Mouse (Mus musculus): ENCODE measurements at regions not wholly inside any gene's neighbourhood (a gene's known extent, or its start where the extent isn't known, plus 50 kb on each side); places are given as distances from the start of the nearest gene placed in this dataset.

DNA sequence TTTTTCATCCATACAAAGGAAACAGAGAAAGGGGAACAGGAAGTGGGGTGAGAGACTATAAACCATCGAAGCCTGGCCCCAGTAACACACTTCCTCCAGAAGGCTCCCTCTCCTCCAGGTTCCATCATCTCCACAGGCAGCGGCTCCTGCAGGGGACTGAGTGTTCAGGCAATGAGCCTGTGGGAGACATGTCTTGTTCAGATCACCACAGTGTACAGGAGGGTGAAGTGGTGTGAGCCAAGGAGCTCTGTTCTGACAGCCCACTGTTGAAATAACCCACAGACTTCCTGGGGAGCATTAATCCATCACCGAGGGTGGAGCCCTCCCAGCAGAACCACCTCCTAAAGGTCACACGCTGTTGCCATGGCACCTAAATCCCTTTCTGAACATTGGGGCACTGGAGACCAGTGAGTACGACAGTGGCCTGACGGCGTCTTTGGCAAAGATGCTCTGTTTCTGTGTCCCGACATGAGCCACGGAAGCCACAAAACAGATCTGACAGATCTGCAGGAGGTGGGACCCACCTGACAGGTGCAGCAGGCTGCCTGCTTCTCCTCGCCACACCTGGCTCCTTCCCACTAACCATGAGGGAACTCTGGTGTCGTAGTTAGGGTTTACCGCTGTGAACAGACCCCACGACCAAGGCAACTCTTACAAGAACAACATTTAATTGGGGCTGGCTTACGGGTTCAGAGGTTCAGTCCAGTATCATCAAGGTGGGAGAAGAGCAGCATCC lies 60.9 kb downstream of the Psmg1 start:
- Histone ChIP-seq H3K27me3 (no peaks in the 10 kb centered on the region), H3K36me3 (no peaks in the 10 kb centered on the region), H3K27ac (no peak overlapping the region)

GRCm38 (mm10) chr16:95928290-95929260 lies 62.2 kb downstream of the Psmg1 start:
- Histone ChIP-seq H3K4me1 (replicated peaks) (peaks cover 6% of the 10 kb centered on the region; the same call in 1 of the 2 replicates), H3K9me3 (no peaks in the 10 kb centered on the region), H3K9ac (replicated peaks) (no peak overlapping the region), H3K4me3 (replicated peaks) (no peak overlapping the region), H3K4me2 (replicated peaks) (no peak overlapping the region), H3K27me3 (no peaks in the 10 kb centered on the region), H3K36me3 (no peaks in the 10 kb centered on the region), H3K27ac (no peak overlapping the region)
- WGBS, result 78% methylated on average over 18 of the region's 18 CpGs
- ATAC-seq, result no peak

More for the DNA sequence above, 60.9 kb downstream of the Psmg1 start:
- Histone ChIP-seq H3K4me2 (replicated peaks) (no peak overlapping the region), H3K9ac (replicated peaks) (no peak overlapping the region), H3K9me3 (no peaks in the 10 kb centered on the region), H3K4me3 (replicated peaks) (no peak overlapping the region), H3K4me1 (replicated peaks) (peaks cover 6% of the 10 kb centered on the region; the same call in 1 of the 2 replicates)
- 60% methylated on average over 14 of the region's 14 CpGs for WGBS
- no peak for ATAC-seq

GRCm38 (mm10) chr16:95926558-95926957 lies 64.2 kb downstream of the Psmg1 start:
- Histone ChIP-seq H3K36me3 (no peaks in the 10 kb centered on the region), H3K9me3 (no peaks in the 10 kb centered on the region), H3K27ac (no peak overlapping the region), H3K4me1 (replicated peaks) (peaks cover 6% of the 10 kb centered on the region; the same call in 1 of the 2 replicates), H3K4me2 (replicated peaks) (no peak overlapping the region), H3K27me3 (no peaks in the 10 kb centered on the region), H3K9ac (replicated peaks) (no peak overlapping the region), H3K4me3 (replicated peaks) (no peak overlapping the region)
- no peak for ATAC-seq
- 68% methylated on average over 6 of the region's 6 CpGs for WGBS

GRCm38 (mm10) chr16:95924716-95925115 lies 66.0 kb downstream of the Psmg1 start:
- Histone ChIP-seq H3K4me3 (replicated peaks) (no peak overlapping the region), H3K9ac (replicated peaks) (no peak overlapping the region), H3K27ac (no peak overlapping the region), H3K9me3 (no peaks in the 10 kb centered on the region), H3K36me3 (no peaks in the 10 kb centered on the region), H3K4me1 (replicated peaks) (peaks cover 1% of the 10 kb centered on the region; the same call in 1 of the 2 replicates), H3K27me3 (no peaks in the 10 kb centered on the region), H3K4me2 (replicated peaks) (no peak overlapping the region)
- 80% methylated on average over 8 of the region's 8 CpGs for WGBS
- no peak for ATAC-seq

- no peaks in the 10 kb centered on the region for H3K27me3 ChIP-seq
- ATAC-seq, result no peak
- no peak overlapping the region for H3K4me3 ChIP-seq (replicated peaks)
- 80% methylated on average over 7 of the region's 7 CpGs for WGBS
- no peaks in the 10 kb centered on the region for H3K4me1 ChIP-seq (replicated peaks)
- H3K9me3 ChIP-seq, result no peaks in the 10 kb centered on the region
- H3K27ac ChIP-seq, result no peak overlapping the region
- no peak overlapping the region for H3K4me2 ChIP-seq (replicated peaks)
- H3K36me3 ChIP-seq, result no peaks in the 10 kb centered on the region
- no peak overlapping the region for H3K9ac ChIP-seq (replicated peaks)
These were observed 66.8 kb downstream of the Psmg1 start for GRCm38 (mm10) chr16:95923991-95924390.

- no peak overlapping the region for H3K4me2 ChIP-seq (replicated peaks)
- H3K4me1 ChIP-seq (replicated peaks), result no peaks in the 10 kb centered on the region
- H3K9me3 ChIP-seq, result no peaks in the 10 kb centered on the region
- ATAC-seq, result no peak
- no peak overlapping the region for H3K4me3 ChIP-seq (replicated peaks)
- H3K9ac ChIP-seq (replicated peaks), result no peak overlapping the region
- 92% methylated on average over 9 of the region's 9 CpGs for WGBS
- H3K27ac ChIP-seq, result no peak overlapping the region
- no peaks in the 10 kb centered on the region for H3K36me3 ChIP-seq
- no peaks in the 10 kb centered on the region for H3K27me3 ChIP-seq
These were observed 68.3 kb downstream of the Psmg1 start for GRCm38 (mm10) chr16:95922369-95922934.

DNA sequence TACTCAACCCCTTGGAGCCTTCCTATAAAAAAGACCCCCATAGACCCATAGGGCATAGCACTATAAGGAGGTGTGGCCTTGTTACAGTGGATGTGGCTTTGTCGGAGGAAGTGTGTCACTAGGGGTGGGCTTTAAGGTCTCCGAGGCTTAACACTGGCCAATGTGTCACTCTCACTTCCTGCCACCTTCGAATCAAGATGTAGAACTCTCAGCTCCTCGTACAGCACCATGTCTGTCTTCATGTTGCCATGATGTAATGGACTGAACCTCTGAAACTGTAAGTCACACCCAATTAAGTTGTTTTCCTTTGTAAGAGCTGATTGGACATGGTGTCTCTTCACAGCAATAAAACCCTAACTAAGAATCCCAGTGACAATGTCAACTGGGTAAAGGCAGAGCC lies 69.6 kb downstream of the Psmg1 start:
- Histone ChIP-seq H3K36me3 (no peaks in the 10 kb centered on the region), H3K4me3 (replicated peaks) (no peak overlapping the region), H3K4me2 (replicated peaks) (no peak overlapping the region), H3K27ac (no peak overlapping the region), H3K9ac (replicated peaks) (no peak overlapping the region), H3K9me3 (no peaks in the 10 kb centered on the region), H3K4me1 (replicated peaks) (no peaks in the 10 kb centered on the region), H3K27me3 (no peaks in the 10 kb centered on the region)
- WGBS, result 90% methylated on average over 4 of the region's 4 CpGs
- no peak for ATAC-seq

DNA sequence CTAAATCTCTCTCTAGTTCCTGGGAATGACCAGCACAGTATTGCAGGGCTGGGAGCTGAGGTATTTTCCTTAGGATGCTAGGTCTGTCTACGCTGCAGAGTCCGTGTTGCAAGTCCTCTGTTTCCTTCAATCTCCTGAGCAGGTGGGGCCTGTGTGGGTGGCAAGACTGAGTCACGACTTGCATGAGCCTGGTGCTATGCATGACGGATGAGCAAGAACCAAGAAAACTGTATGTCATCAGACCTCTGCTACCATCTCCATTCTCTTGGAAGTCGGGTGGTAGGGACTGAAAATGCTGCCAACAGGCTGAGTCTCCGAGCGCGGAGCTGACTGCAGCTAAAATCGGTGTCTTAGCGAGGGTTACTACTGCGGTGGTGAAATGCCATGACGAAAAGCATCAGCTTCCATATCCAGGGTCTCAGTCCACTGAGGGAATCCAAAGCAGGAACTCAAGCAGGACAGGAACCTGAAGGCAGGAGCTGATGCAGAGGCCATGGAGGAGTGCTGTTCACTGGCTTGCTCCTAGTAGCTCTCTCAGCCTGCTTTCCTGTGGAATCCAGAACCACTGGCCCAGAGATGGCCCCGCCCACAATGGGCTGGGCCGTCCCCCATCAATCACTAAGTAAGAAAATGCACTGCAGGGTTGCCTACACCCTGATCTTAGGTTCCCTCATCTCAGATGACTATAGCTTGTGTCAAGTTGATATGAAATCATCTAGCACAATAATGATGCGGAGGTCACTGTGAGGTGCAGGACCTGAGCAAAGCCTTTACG lies 71.9 kb downstream of the Psmg1 start:
- no peak overlapping the region for H3K4me3 ChIP-seq (replicated peaks)
- H3K27me3 ChIP-seq, result no peaks in the 10 kb centered on the region
- H3K36me3 ChIP-seq, result no peaks in the 10 kb centered on the region
- WGBS, result 93% methylated on average over 16 of the region's 16 CpGs
- no peak overlapping the region for H3K27ac ChIP-seq
- no peak for ATAC-seq
- no peaks in the 10 kb centered on the region for H3K9me3 ChIP-seq
- H3K9ac ChIP-seq (replicated peaks), result no peak overlapping the region
- no peaks in the 10 kb centered on the region for H3K4me1 ChIP-seq (replicated peaks)
- H3K4me2 ChIP-seq (replicated peaks), result no peak overlapping the region

- WGBS, result 69% methylated on average over 13 of the region's 14 CpGs
- ATAC-seq, result no peak
- H3K9ac ChIP-seq (replicated peaks), result no peak overlapping the region
These were observed 72.9 kb downstream of the Psmg1 start for GRCm38 (mm10) chr16:95917635-95918407.

DNA sequence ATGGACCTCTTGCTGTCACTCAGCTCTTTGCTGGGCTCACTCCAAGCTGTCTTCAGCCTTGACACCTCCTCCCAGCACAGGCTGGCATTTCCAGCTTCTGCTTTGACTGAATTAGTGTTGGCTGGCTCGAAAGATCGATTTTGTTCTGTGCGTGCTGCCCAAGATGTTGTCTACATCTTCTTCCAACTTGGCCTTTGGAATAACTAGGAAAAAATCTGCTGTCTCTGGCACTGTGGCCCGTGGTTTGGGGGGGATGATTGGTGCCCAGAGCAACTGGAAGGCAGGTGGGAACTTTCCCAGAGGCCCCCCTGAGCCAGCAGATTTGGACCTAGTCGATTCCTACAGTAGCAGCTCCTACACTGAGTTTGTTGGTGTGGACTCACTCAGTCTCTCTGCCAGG lies 76.9 kb downstream of the Psmg1 start:
- no peak overlapping the region for H3K27ac ChIP-seq
- H3K4me1 ChIP-seq (replicated peaks), result no peaks in the 10 kb centered on the region
- H3K27me3 ChIP-seq, result no peaks in the 10 kb centered on the region
- no peaks in the 10 kb centered on the region for H3K36me3 ChIP-seq
- H3K9me3 ChIP-seq, result no peaks in the 10 kb centered on the region
- no peak overlapping the region for H3K9ac ChIP-seq (replicated peaks)
- no peak for ATAC-seq
- H3K4me3 ChIP-seq (replicated peaks), result no peak overlapping the region
- WGBS, result 85% methylated on average over 5 of the region's 5 CpGs
- H3K4me2 ChIP-seq (replicated peaks), result no peak overlapping the region

More at GRCm38 (mm10) chr16:95917635-95918407, 72.9 kb downstream of the Psmg1 start:
- Histone ChIP-seq H3K4me1 (replicated peaks) (no peaks in the 10 kb centered on the region), H3K4me3 (replicated peaks) (no peak overlapping the region), H3K27me3 (no peaks in the 10 kb centered on the region), H3K36me3 (no peaks in the 10 kb centered on the region), H3K4me2 (replicated peaks) (no peak overlapping the region), H3K9me3 (no peaks in the 10 kb centered on the region), H3K27ac (no peak overlapping the region)

Data from midbrain, embryonic 13.5 days (tissue).